Mouse (Mus musculus): Measurements from ENCODE around the gene Cpa4.

The Cpa4 gene

DNA sequence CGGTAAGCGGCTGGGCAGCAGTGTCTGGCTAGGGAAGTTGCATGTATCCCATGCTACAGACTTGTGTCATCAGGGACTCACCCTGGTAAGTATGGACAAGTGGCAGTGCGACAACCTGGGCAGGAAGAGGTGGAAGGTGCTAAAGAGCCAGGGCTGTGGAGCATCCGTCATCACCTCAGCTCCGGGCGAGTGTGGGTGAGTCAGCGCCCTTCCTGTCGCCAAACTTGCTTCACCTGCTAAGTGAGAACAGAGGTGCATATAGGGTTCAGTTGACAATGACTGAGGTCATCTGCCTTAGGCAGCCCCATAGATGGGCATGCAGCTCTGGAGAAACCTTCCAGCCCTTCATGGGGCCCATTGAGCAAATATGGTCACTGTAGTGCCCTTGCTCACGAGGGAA is 56.6 kb downstream of the Cpa4 start:
- no peak for DNase-seq (ENCODE audit: low spot score in 2 of 2)

DNA sequence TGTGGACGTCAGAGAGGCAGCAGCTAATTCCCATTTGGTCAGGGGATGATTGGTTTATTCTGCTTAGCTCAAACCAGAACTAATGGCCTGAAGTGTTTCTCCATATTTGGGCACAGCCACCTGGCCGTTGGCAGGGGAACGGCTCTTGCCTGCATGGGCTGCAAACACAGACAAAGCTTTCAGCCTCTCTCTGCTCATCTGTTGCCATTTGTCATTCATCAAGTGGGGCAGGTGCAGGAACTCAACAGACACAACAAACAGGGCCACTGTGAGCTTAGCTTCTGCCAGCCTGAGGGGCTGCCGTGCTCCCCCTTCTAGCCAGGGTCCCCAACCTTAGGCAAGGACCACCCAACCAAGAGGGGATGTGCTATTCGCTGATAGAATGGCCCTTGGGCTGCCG is 60.0 kb downstream of the Cpa4 start:
- no peak for DNase-seq (ENCODE audit: low spot score in 2 of 2)

- DNase-seq (ENCODE audit: low spot score in 2 of 2): no peak
Observed at GRCm38 (mm10) chr6:30629989-30630388, 61.8 kb downstream of the Cpa4 start.

- no peak for DNase-seq (ENCODE audit: low spot score in 2 of 2)
Observed at GRCm38 (mm10) chr6:30635361-30635862, 67.2 kb downstream of the Cpa4 start.

GRCm38 (mm10) chr6:30636186-30636842 is 68.1 kb downstream of the Cpa4 start:
- DNase-seq (ENCODE audit: low spot score in 2 of 2): no peak

- DNase-seq (ENCODE audit: low spot score in 2 of 2): peak; percentile 19 to 33
Observed at GRCm38 (mm10) chr6:30638674-30639268, 70.6 kb downstream of the Cpa4 start, which contains the start of gene Cpa1. Cpa1 (plus strand) TSS chr6:30639218.
